Mouse (Mus musculus) hindbrain, postnatal 0 days (tissue): ENCODE measurements around the gene Slc6a17. TPM values are rescaled to one million over a fixed set of nuclear protein-coding genes. Genes with fewer than 3 reads are reported as not detected.
A peak's percentile ranks its signal among the peaks of the same experiment; 100 is the strongest.

ENCODE experiments used
- ATAC-seq: fragments of 200-750 bp; cut with Nextera tagmentation; 2 replicates; pipeline ENCODE4 v1.8.0; 2017; ENCODE audit warnings: mild to moderate bottlenecking, moderate TSS enrichment, moderate library complexity
- DNase-seq: peaks from one replicate; pipeline ENCODE4 v3.0.0-alpha.2; 2015; ENCODE audit warnings: low spot score
- H3K27ac ChIP-seq: fragments of 300-500 bp; sonication (generic); 2 replicates; pipeline ENCODE4 v1.5.1; 2014; ENCODE audit warnings: mild to moderate bottlenecking
- H3K27me3 ChIP-seq: fragments of 300-500 bp; sonication (generic); 2 replicates; pipeline ENCODE4 v1.6.1; 2014; ENCODE audit warnings: low read length, mixed read lengths; ENCODE audit not compliant: insufficient read depth
- H3K36me3 ChIP-seq: fragments of 300-500 bp; sonication (generic); 2 replicates; pipeline ENCODE4 v1.6.1; 2014; ENCODE audit warnings: low read length, mixed read lengths; ENCODE audit not compliant: insufficient read depth
- H3K4me1 ChIP-seq: fragments of 300-500 bp; sonication (generic); 2 replicates; pipeline ENCODE4 v1.6.1; 2014; ENCODE audit warnings: antibody characterized with exemption, low read length, mixed read lengths; ENCODE audit not compliant: insufficient read depth
- H3K4me2 ChIP-seq: fragments of 300-500 bp; sonication (generic); 2 replicates; pipeline ENCODE4 v1.6.1; 2014; ENCODE audit warnings: low read depth, mild to moderate bottlenecking, low read length, moderate library complexity, mixed read lengths
- H3K4me3 ChIP-seq: fragments of 300-500 bp; sonication (generic); 2 replicates; pipeline ENCODE4 v1.5.1; 2014; ENCODE audit warnings: low read length
- H3K9ac ChIP-seq: fragments of 300-500 bp; sonication (generic); replicated peaks from 2 replicates; pipeline ENCODE4 v1.6.1; 2014; ENCODE audit warnings: mild to moderate bottlenecking, low read length, moderate library complexity, mixed read lengths
- H3K9me3 ChIP-seq: fragments of 300-500 bp; sonication (generic); 2 replicates; pipeline ENCODE4 v1.6.1; 2016; ENCODE audit warnings: low read length, mixed read lengths
- CTCF ChIP-seq: IDR thresholded peaks from 2 replicates; pipeline ENCODE4 v1.5.1; 2016; ENCODE audit warnings: antibody characterized with exemption, control low read depth, low read depth
- WGBS: fragments of 180-500 bp; shearing (Covaris S2); extraction: QIAGEN DNeasy Blood & Tissue Kit; methylation state at CpG from one replicate; pipeline ENCODE4 v1.1.7; 2014; 5-methylcytosine and 5-hydroxymethylcytosine counted together
- polyA plus RNA-seq: library from polyadenylated mRNA; unstranded; fragments of >200 nt; fragmentation: Nextera tagmentation; extraction: Ambion mirVana; gene quantifications from 2 replicates; pipeline ENCODE4 v1.2.1, GENCODE M21; 2015
- total RNA-seq: library from RNA; depleted of rRNA; stranded (reverse); fragments of >200 nt; gene quantifications from 2 replicates; pipeline ENCODE4 v1.2.3, GENCODE M21; 2014

Slc6a17 gene
- total and polyA plus RNA-seq, 2 experiments from 2014 or later, result 20.6 to 71.8 TPM

DNA sequence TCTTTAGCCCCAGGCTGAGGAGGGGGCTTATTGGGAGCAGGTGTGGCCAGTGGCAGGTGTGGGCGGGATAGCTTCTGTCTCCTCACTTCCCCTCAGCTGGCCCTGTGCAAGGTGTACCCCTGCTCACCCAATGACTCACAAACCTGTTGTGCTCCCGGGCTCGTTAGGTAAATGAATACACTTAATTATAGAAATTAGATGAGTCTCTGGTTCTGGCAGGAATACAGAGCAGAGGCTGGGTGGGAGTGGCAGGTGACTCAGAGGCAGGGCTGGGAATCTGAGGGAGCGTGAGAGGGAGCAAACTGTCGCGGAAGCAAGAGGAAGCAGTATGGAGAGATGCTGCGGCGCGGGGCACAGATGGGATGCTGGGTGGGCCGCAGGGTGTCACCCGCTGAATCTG lies 75.6 kb downstream of the Slc6a17 start:
- Histone ChIP-seq H3K9me3 (no peaks in the 10 kb centered on the region), H3K27me3 (no peaks in the 10 kb centered on the region; the same call in 1 of the 2 replicates), H3K36me3 (0 out of 2 replicates have a peak, but pooled peaks cover 2% of the 10 kb centered on the region), H3K4me2 (no peak overlapping the region), H3K4me3 (no peak overlapping the region), H3K9ac (no peak overlapping the region), H3K4me1 (no peaks in the 10 kb centered on the region), H3K27ac (no peak overlapping the region)
- ATAC-seq, result no peak
- WGBS, result 82% methylated on average over 11 of the region's 11 CpGs
- no peak for TF ChIP-seq CTCF
- no peak for DNase-seq

DNA sequence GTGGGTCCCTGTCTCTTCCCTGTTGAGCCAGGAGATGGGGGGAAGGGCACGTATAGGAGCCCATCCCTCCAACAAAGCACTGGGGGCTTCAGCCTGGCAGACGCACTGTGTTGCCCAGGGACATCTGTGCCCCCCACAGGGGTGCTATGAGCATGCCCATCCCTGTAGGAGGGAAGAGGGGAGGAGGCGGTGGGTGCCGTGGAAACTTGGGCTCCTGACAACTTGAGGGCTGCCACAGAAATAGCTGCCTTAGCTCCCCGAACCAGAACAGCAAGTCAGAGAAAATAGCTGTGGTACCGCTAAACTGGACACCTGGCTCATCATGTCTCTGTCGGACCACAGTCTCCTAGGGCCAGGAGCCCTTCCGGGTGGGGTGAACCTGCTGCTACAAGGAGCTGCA lies 76.5 kb downstream of the Slc6a17 start:
- Histone ChIP-seq H3K9ac (no peak overlapping the region), H3K4me3 (no peak overlapping the region), H3K36me3 (0 out of 2 replicates have a peak, but pooled peaks cover 2% of the 10 kb centered on the region), H3K9me3 (no peaks in the 10 kb centered on the region), H3K4me2 (no peak overlapping the region), H3K27ac (no peak overlapping the region), H3K4me1 (no peaks in the 10 kb centered on the region), H3K27me3 (no peaks in the 10 kb centered on the region; the same call in 1 of the 2 replicates)
- DNase-seq (no peak), ATAC-seq (no peak)
- TF ChIP-seq CTCF, result no peak
- WGBS, result 70% methylated on average over 8 of the region's 8 CpGs

DNA sequence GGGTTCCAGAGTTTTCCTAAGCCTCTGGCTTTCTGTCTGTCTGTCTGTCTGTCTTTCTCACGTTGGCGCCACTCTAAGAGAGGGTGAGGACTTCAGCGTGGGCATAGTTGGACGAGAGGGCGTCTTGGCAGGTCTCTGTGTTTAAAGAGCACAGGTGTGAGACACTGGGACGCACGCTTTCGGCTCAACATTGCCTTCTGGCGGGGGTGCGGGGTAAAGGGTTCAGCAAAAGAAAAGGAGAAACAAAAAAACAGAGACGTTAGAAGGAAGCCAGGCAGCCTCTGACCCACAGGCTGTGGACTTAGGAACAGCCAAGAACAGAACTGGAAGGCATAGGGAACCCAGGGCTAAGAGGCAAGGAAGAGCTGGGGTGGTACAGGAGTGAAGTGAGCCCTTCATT lies 78.5 kb downstream of the Slc6a17 start:
- Histone ChIP-seq H3K27me3 (no peaks in the 10 kb centered on the region), H3K27ac (no peak overlapping the region), H3K4me1 (0 out of 2 replicates have a peak, but pooled peaks cover 4% of the 10 kb centered on the region), H3K9ac (no peak overlapping the region), H3K4me3 (no peak overlapping the region), H3K36me3 (0 out of 2 replicates have a peak, but pooled peaks cover 2% of the 10 kb centered on the region), H3K4me2 (no peak overlapping the region), H3K9me3 (no peaks in the 10 kb centered on the region)
- no peak for TF ChIP-seq CTCF
- DNase-seq (no peak), ATAC-seq (no peak)
- WGBS, result 90% methylated on average over 11 of the region's 11 CpGs

DNA sequence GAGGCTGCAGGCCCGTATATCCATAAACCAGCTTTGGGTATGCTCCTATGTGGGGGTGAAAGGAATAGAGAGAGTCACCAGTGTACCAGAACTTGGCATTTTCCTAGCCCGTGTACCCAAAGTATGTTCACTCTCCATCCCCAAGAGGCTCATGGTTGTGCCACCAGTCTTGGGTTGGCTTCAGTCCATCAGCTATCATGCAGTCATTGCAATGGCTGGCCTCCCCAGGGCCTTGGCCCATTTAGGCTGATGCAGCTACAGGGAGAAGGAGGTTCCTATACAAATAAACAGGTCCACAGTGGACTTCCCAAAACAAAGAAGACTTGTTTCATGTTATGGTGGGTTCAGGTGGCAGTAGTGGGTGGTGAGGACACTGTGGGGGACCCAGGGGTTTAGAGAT lies 80.2 kb downstream of the Slc6a17 start:
- Histone ChIP-seq H3K36me3 (no peaks in the 10 kb centered on the region), H3K4me3 (no peak overlapping the region), H3K9me3 (no peaks in the 10 kb centered on the region), H3K9ac (no peak overlapping the region), H3K4me2 (no peak overlapping the region), H3K27me3 (no peaks in the 10 kb centered on the region), H3K27ac (no peak overlapping the region), H3K4me1 (0 out of 2 replicates have a peak, but pooled peaks cover 9% of the 10 kb centered on the region)
- no peak for TF ChIP-seq CTCF
- WGBS, result 78% methylated on average over 2 of the region's 2 CpGs
- ATAC-seq (no peak), DNase-seq (no peak)

DNA sequence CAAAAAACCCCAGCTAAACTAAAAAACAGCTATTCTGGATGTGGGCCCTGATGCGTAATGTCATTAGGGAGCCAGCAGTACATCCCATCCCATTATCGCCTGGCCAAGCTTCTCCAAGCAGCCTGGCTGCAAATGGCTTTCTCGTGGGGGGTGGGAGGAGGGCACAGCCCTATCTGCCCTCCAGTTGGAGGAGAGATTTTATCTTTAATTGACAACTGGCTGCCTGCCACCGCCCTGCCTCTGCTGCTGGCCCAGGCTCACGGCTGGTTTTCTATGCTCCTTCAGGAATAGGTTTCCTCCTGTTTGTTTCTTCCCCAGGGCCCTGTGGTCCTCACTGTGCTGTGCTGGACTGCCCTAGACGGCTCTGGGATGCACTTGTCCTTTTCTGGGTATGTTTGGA lies 81.4 kb downstream of the Slc6a17 start:
- 37% methylated on average over 6 of the region's 6 CpGs for WGBS
- no peak for TF ChIP-seq CTCF
- H3K9ac ChIP-seq, result no peak overlapping the region
- H3K36me3 ChIP-seq, result no peaks in the 10 kb centered on the region
- H3K4me2 ChIP-seq, result no peak overlapping the region
- H3K4me3 ChIP-seq, result no peak overlapping the region
- H3K27me3 ChIP-seq, result no peaks in the 10 kb centered on the region
- DNase-seq, result peak; percentile 81
- H3K9me3 ChIP-seq, result no peaks in the 10 kb centered on the region
- H3K4me1 ChIP-seq, result 0 out of 2 replicates have a peak, but pooled peaks cover 9% of the 10 kb centered on the region
- no peak overlapping the region for H3K27ac ChIP-seq
- peak; percentile 53; the same call in 1 of the 2 replicates for ATAC-seq

DNA sequence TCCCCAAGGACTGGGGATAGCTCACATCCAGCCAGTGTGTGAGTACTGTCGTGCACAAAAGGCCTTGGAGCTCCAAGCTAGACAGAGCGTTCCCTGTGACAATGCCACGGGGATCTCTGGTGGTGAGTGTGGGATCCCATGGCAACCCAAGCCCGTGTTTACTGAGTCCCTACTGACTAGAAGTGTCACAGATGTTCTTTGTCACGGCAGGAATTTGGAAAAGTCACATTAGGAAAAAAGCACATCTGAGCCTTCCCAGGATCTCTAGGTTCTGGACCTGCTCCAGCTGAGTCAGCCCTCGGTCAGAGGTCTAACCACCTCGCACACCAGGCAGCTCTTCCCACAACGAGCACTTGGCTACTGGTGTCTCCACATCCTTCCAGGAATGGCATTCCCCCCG lies 84.2 kb downstream of the Slc6a17 start:
- H3K27ac ChIP-seq, result no peak overlapping the region; the same call in 1 of the 2 replicates
- no peaks in the 10 kb centered on the region for H3K36me3 ChIP-seq
- no peak overlapping the region for H3K4me2 ChIP-seq
- 31% methylated on average over 9 of the region's 9 CpGs for WGBS
- TF ChIP-seq CTCF, result no peak
- H3K9me3 ChIP-seq, result no peaks in the 10 kb centered on the region
- peaks cover 9% of the 10 kb centered on the region; the same call in 1 of the 2 replicates for H3K4me1 ChIP-seq
- H3K27me3 ChIP-seq, result no peaks in the 10 kb centered on the region
- ATAC-seq (peak; percentile 54), DNase-seq (peak; percentile 28)
- H3K9ac ChIP-seq, result no peak overlapping the region
- no peak overlapping the region for H3K4me3 ChIP-seq

DNA sequence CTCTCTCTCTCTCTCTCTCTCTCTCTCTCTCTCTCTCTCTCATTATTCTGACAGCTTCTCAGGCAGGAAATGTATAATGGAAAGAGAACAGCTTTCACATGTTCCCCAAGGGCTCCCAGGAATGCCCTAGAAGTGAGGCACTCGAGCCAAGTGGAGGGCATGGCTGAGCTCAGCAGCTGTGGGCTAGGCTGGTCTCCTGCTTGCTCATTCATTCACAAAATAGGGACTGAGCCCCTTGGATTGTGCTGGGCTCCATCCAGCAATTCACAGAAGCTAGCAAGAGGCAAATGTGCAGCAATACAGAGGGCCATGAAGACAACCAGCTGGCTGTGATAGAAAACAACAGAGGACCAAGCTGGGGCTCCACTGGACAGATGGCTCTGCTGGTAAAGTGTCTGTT lies 86.5 kb downstream of the Slc6a17 start:
- TF ChIP-seq CTCF, result no peak
- Histone ChIP-seq H3K4me1 (peaks cover 9% of the 10 kb centered on the region; the same call in 1 of the 2 replicates), H3K4me3 (no peak overlapping the region), H3K9ac (no peak overlapping the region), H3K4me2 (no peak overlapping the region), H3K27me3 (no peaks in the 10 kb centered on the region), H3K27ac (peak overlapping the region; percentile 45; the same call in 1 of the 2 replicates), H3K36me3 (no peaks in the 10 kb centered on the region), H3K9me3 (no peaks in the 10 kb centered on the region)
- 0% methylated on average over 1 of the region's 1 CpGs for WGBS
- DNase-seq (peak; percentile 78), ATAC-seq (peak; percentile 85)
